Mouse (Mus musculus) C2C12 (cell line): Measurements from ENCODE around the gene Rnf144b.

ENCODE experiments used
- CEBPB ChIP-seq: IDR thresholded peaks from one replicate; pipeline ENCODE4 v1.6.1; 2011; ENCODE audit warnings: low read depth, mild to moderate bottlenecking, control low read depth, moderate library complexity
- CTCF ChIP-seq: IDR thresholded peaks from one replicate; pipeline ENCODE4 v1.5.1; 2011; ENCODE audit not compliant: control insufficient read depth, insufficient read depth, insufficient read length
- FOSL1 ChIP-seq: IDR thresholded peaks from one replicate; pipeline ENCODE4 v1.8.0; 2011; ENCODE audit warnings: mild to moderate bottlenecking, low read length; ENCODE audit not compliant: poor library complexity, insufficient read depth, severe bottlenecking
- MAX ChIP-seq: IDR thresholded peaks from one replicate; pipeline ENCODE4 v1.6.1; 2011; ENCODE audit warnings: mild to moderate bottlenecking, control low read depth
- MYOD1 ChIP-seq: IDR thresholded peaks from one replicate; pipeline ENCODE4 v1.6.1; 2011; ENCODE audit warnings: low read depth; ENCODE audit not compliant: control insufficient read depth, insufficient read length
- MYOG ChIP-seq: IDR thresholded peaks from one replicate; pipeline ENCODE4 v1.6.1; 2011; ENCODE audit not compliant: control insufficient read depth, insufficient read length; ENCODE audit errors: extremely low read depth
- USF1 ChIP-seq: IDR thresholded peaks from one replicate; pipeline ENCODE4 v1.6.1; 2011; ENCODE audit warnings: low read depth, mild to moderate bottlenecking, control low read depth, moderate library complexity

DNA sequence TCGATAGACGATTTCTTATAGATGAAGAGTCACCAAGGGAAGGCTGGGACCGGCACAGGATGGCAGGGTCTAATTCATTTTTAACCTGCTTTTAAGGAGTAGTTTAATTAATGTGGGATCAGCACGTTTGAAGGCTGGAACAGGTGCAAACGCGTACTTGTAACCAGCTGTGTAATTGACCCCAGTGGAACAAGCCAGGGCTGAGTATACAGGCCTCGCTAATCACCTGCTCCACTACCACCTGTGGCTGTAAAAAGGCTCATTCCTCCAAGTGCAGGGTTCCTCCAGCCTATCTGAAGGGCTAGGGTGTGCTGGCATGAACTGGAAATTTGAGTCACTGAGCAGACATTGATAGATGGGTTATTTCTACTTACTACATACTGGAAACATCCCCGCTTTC lies 174.0 kb downstream of the Rnf144b start:
- TF ChIP-seq MAX, result no peak
- no peak for TF ChIP-seq CTCF
- no peak for TF ChIP-seq USF1
- no peak for TF ChIP-seq MYOG
- TF ChIP-seq FOSL1, result no peak
- TF ChIP-seq MYOD1, result no peak
- no peak for TF ChIP-seq CEBPB
